ENCODE assay signal across 8 mouse cellular contexts in the genomic region with DNA sequence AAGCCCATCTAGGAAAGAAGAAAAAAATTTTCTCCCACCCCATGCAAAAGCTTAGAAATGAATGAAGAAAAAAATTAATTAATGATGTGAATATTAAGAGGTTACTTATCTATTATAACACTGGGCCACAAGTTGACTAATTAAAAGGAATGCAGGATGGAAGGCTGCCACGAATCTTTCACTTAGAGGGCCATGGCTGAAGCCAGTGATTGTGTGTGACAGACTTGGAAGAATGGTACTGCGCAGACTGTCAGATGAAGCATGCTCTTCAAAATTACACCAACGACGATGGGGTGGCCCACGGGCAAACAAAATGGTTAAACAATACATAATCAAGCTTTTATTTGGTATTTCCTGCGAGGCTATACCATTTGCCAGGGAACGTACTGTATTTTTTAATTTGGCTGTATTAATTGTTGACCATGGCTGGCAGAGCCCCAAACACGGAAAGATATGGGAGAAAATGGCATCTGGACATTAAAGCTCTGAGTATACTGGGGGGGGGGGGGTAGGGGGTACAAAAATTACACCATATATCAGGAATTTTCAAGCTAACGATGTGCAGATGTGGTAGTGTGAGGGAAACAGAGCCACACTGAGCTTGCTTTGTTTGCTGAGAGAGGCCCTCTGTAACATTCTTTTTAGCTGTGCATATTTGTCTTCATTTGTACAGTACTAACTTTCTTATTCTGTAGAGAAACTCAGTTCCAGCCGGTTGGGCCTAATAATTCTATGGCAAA.
DNase-seq lines count a peak whose midpoint lies in the region; ATAC-seq and TF ChIP-seq lines count a peak whose summit lies in the region.
"Not testable (repeated sequence)": the region's sequence is repeated elsewhere in the genome, so short reads cannot be mapped to it uniquely, and the experiment has no call there.

No protein-coding gene starts in this region.

- not testable (repeated sequence) for H3K4me2 ChIP-seq in embryonic facial prominence, embryonic 14.5 days (ENCODE audit: low read depth, low read length); limb, embryonic 12.5 days; lung, embryonic 14.5 days

- not testable (repeated sequence) for H3K9me3 ChIP-seq in embryonic facial prominence, embryonic 14.5 days (ENCODE audit: control insufficient read depth, low read length); limb, embryonic 12.5 days; lung, embryonic 14.5 days (ENCODE audit: low read depth, low read length)

- H3K27ac ChIP-seq in embryonic facial prominence, embryonic 14.5 days (replicated peaks; ENCODE audit: low read depth, low read length) = not testable (repeated sequence)
- H3K27ac ChIP-seq in limb, embryonic 12.5 days = peak overlapping the region; percentile 73
- H3K27ac ChIP-seq in lung, embryonic 14.5 days (ENCODE audit: low read depth) = peak overlapping the region; percentile 58

- 31% methylated on average over 10 of the region's 10 CpGs for WGBS in embryonic facial prominence, embryonic 14.5 days
- 24% methylated on average over 10 of the region's 10 CpGs for WGBS in limb, embryonic 12.5 days
- WGBS in lung, embryonic 14.5 days = 12% methylated on average over 10 of the region's 10 CpGs

- DNase-seq in Muller cell, postnatal 12 days (ENCODE audit: inconsistent ontology term) = peak; percentile 72
- peak; percentile 15 for DNase-seq in embryo, embryonic 10.5 days (ENCODE audit: low spot score)
- peak; percentile 36 for DNase-seq in embryonic facial prominence, embryonic 14.5 days (ENCODE audit: low spot score)
- peak; percentile 54 for DNase-seq in heart, adult 11 months
- DNase-seq in heart, postnatal 4 days = peak; percentile 9
- peak; percentile 56 for DNase-seq in lung, embryonic 14.5 days
- peak; percentile 26 for DNase-seq in mesoderm, embryonic 11.5 days (ENCODE audit: low read depth, low spot score)

- not testable (repeated sequence) for H3K27me3 ChIP-seq in embryonic facial prominence, embryonic 14.5 days (replicated peaks; ENCODE audit: control insufficient read depth, insufficient read depth, low read length); limb, embryonic 12.5 days; lung, embryonic 14.5 days (ENCODE audit: insufficient read depth, low read length)

- ATAC-seq in embryonic facial prominence, embryonic 14.5 days (ENCODE audit: low read depth); limb, embryonic 12.5 days (ENCODE audit: insufficient number of reproducible peaks, insufficient read depth, low FRiP score, low TSS enrichment, low read depth); lung, embryonic 14.5 days (ENCODE audit: insufficient read depth): not testable (repeated sequence)

- not testable (repeated sequence) for H3K9ac ChIP-seq in embryonic facial prominence, embryonic 14.5 days (ENCODE audit: low read depth, low read length); limb, embryonic 12.5 days (replicated peaks); lung, embryonic 14.5 days

- H3K4me1 ChIP-seq in embryonic facial prominence, embryonic 14.5 days (ENCODE audit: control insufficient read depth, insufficient read depth, low read length); lung, embryonic 14.5 days (ENCODE audit: insufficient read depth): not testable (repeated sequence)
- H3K4me1 ChIP-seq in limb, embryonic 12.5 days (replicated peaks) = peaks cover 12% of the 10 kb centered on the region; the same call in 1 of the 2 replicates

- H3K4me3 ChIP-seq in embryonic facial prominence, embryonic 14.5 days (ENCODE audit: low read depth, low read length); limb, embryonic 12.5 days (replicated peaks); lung, embryonic 14.5 days (ENCODE audit: low read depth, low read length): not testable (repeated sequence)

- not testable (repeated sequence) for H3K36me3 ChIP-seq in embryonic facial prominence, embryonic 14.5 days (ENCODE audit: control insufficient read depth, insufficient read depth, low read length); limb, embryonic 12.5 days; lung, embryonic 14.5 days (ENCODE audit: insufficient read depth)

- TF ChIP-seq CTCF in lung, embryonic 14.5 days (IDR thresholded peaks at IDR 0.05; ENCODE audit: low read depth) = not testable (repeated sequence)

Comparison
In these comparisons a context has a peak if more than half of its experiments do, and no peak if none do; other contexts are left out.
1. DNase-seq: peak in every context shown above with its lines; median percentile 72 in Muller cell, postnatal 12 days; 56 in lung, embryonic 14.5 days; 54 in heart, adult 11 months; 36 in embryonic facial prominence, embryonic 14.5 days; 26 in mesoderm, embryonic 11.5 days; 15 in embryo, embryonic 10.5 days; 9 in heart, postnatal 4 days.